Mouse (Mus musculus) midbrain, embryonic 16.5 days (tissue): Measurements from ENCODE around the gene Slc1a1. TPM values are rescaled to one million over a fixed set of nuclear protein-coding genes. Genes with fewer than 3 reads are reported as not detected.

Source experiments
- ATAC-seq: fragments of 200-750 bp; cut with Nextera tagmentation; 2 replicates; pipeline ENCODE4 v1.8.0; 2017; ENCODE audit warnings: moderate TSS enrichment
- H3K27ac ChIP-seq: fragments of 300-500 bp; sonication (generic); 2 replicates; pipeline ENCODE4 v1.5.1; 2014; ENCODE audit warnings: mild to moderate bottlenecking, low read length, mixed read lengths
- H3K27me3 ChIP-seq: fragments of 300-500 bp; sonication (generic); 2 replicates; pipeline ENCODE4 v1.6.1; 2014; ENCODE audit warnings: low read depth, low read length, mixed read lengths; ENCODE audit not compliant: control insufficient read depth, insufficient read depth
- H3K36me3 ChIP-seq: fragments of 300-500 bp; sonication (generic); 2 replicates; pipeline ENCODE4 v1.6.1; 2014; ENCODE audit warnings: mild to moderate bottlenecking, low read length, moderate library complexity, mixed read lengths; ENCODE audit not compliant: control insufficient read depth, insufficient read depth
- H3K4me1 ChIP-seq: fragments of 300-500 bp; sonication (generic); 2 replicates; pipeline ENCODE4 v1.6.1; 2014; ENCODE audit warnings: mild to moderate bottlenecking, low read length, mixed read lengths; ENCODE audit not compliant: control insufficient read depth, insufficient read depth
- H3K4me2 ChIP-seq: fragments of 300-500 bp; sonication (generic); 2 replicates; pipeline ENCODE4 v1.6.1; 2014; ENCODE audit warnings: mild to moderate bottlenecking, low read length, mixed read lengths
- H3K4me3 ChIP-seq: fragments of 300-500 bp; sonication (generic); 2 replicates; pipeline ENCODE4 v1.5.1; 2014; ENCODE audit warnings: low read depth, mild to moderate bottlenecking, low read length, moderate library complexity, mixed read lengths
- H3K9ac ChIP-seq: fragments of 300-500 bp; sonication (generic); 2 replicates; pipeline ENCODE4 v1.6.1; 2014; ENCODE audit warnings: low read depth, low read length, mixed read lengths
- H3K9me3 ChIP-seq: fragments of 300-500 bp; sonication (generic); replicated peaks from 2 replicates; pipeline ENCODE4 v1.6.1; 2014; ENCODE audit warnings: mild to moderate bottlenecking, low read length, mixed read lengths; ENCODE audit not compliant: control insufficient read depth, poor library complexity, severe bottlenecking
- WGBS: fragments of 180-500 bp; shearing (Covaris S2); extraction: QIAGEN DNeasy Blood & Tissue Kit; methylation state at CpG from one replicate; pipeline ENCODE4 v1.1.7; 2014; 5-methylcytosine and 5-hydroxymethylcytosine counted together
- polyA plus RNA-seq: library from polyadenylated mRNA; unstranded; fragments of >200 nt; fragmentation: Nextera tagmentation; extraction: Ambion mirVana; gene quantifications from 2 replicates; pipeline ENCODE4 v1.2.1, GENCODE M21; 2015

Slc1a1 gene
- polyA plus RNA-seq, 1 experiment from 2014 or later = 47.7 TPM

- no peaks in the 10 kb centered on the region for H3K36me3 ChIP-seq
- no peaks in the 10 kb centered on the region for H3K4me1 ChIP-seq
- 55% methylated on average over 2 of the region's 2 CpGs for WGBS
- no peaks in the 10 kb centered on the region for H3K27me3 ChIP-seq
- no peak overlapping the region for H3K4me2 ChIP-seq
- no peak overlapping the region for H3K9ac ChIP-seq
- no peak overlapping the region for H3K4me3 ChIP-seq
- no peaks in the 10 kb centered on the region for H3K9me3 ChIP-seq
- no peak overlapping the region for H3K27ac ChIP-seq
- ATAC-seq = no peak
Observed at GRCm38 (mm10) chr19:28807497-28807871, 27.4 kb upstream of the Slc1a1 start.

- H3K36me3 ChIP-seq = no peaks in the 10 kb centered on the region
- H3K4me3 ChIP-seq = no peak overlapping the region
- no peaks in the 10 kb centered on the region for H3K4me1 ChIP-seq
- no peaks in the 10 kb centered on the region for H3K27me3 ChIP-seq
- WGBS = 86% methylated on average over 4 of the region's 4 CpGs
- H3K9me3 ChIP-seq = no peaks in the 10 kb centered on the region; the same call in 1 of the 2 replicates
- no peak for ATAC-seq
- no peak overlapping the region for H3K27ac ChIP-seq
- H3K4me2 ChIP-seq = no peak overlapping the region
- no peak overlapping the region for H3K9ac ChIP-seq
Observed at GRCm38 (mm10) chr19:28818286-28818685, 16.6 kb upstream of the Slc1a1 start.

GRCm38 (mm10) chr19:28827697-28828328 is 7.0 kb upstream of the Slc1a1 start:
- Histone ChIP-seq H3K4me1 (peaks cover 5% of the 10 kb centered on the region), H3K9me3 (no peaks in the 10 kb centered on the region), H3K4me2 (peak overlapping the region; percentile 46), H3K4me3 (peak overlapping the region; percentile 23; the same call in 1 of the 2 replicates), H3K27ac (peak overlapping the region; percentile 44; the same call in 1 of the 2 replicates), H3K36me3 (no peaks in the 10 kb centered on the region), H3K27me3 (no peaks in the 10 kb centered on the region), H3K9ac (peak overlapping the region; percentile 52; the same call in 1 of the 2 replicates)
- 17% methylated on average over 15 of the region's 15 CpGs for WGBS
- ATAC-seq = peak; percentile 54; the same call in 1 of the 2 replicates

GRCm38 (mm10) chr19:28831324-28831723 is 3.5 kb upstream of the Slc1a1 start:
- Histone ChIP-seq H3K4me3 (no peak overlapping the region), H3K27me3 (no peaks in the 10 kb centered on the region), H3K36me3 (no peaks in the 10 kb centered on the region), H3K9me3 (no peaks in the 10 kb centered on the region), H3K4me1 (peaks cover 11% of the 10 kb centered on the region), H3K4me2 (no peak overlapping the region), H3K27ac (no peak overlapping the region), H3K9ac (no peak overlapping the region)
- ATAC-seq = no peak

- no peak overlapping the region for H3K4me3 ChIP-seq
- peaks cover 14% of the 10 kb centered on the region for H3K4me1 ChIP-seq
- H3K36me3 ChIP-seq = no peaks in the 10 kb centered on the region
- H3K9ac ChIP-seq = no peak overlapping the region
- H3K27me3 ChIP-seq = no peaks in the 10 kb centered on the region
- ATAC-seq = no peak
- WGBS = 91% methylated on average over 3 of the region's 3 CpGs
- H3K4me2 ChIP-seq = no peak overlapping the region
- H3K27ac ChIP-seq = no peak overlapping the region
- H3K9me3 ChIP-seq = no peaks in the 10 kb centered on the region
Observed at GRCm38 (mm10) chr19:28832605-28833004, 2.2 kb upstream of the Slc1a1 start.

- ATAC-seq = peak; percentile 57
- H3K27me3 ChIP-seq = no peaks in the 10 kb centered on the region
- H3K9me3 ChIP-seq = no peaks in the 10 kb centered on the region
- no peaks in the 10 kb centered on the region for H3K36me3 ChIP-seq
- H3K9ac ChIP-seq = peak overlapping the region; percentile 84
- whole genome bisulfite sequencing = 9% methylated on average over 10 of the region's 10 CpGs
- peak overlapping the region; percentile 70 for H3K4me3 ChIP-seq
- peak overlapping the region; percentile 74 for H3K4me2 ChIP-seq
- H3K27ac ChIP-seq = peak overlapping the region; percentile 84
- H3K4me1 ChIP-seq = peaks cover 9% of the 10 kb centered on the region; the same call in 1 of the 2 replicates
Observed at GRCm38 (mm10) chr19:28834388-28834787, 461 bp upstream of the Slc1a1 start.

GRCm38 (mm10) chr19:28835500-28835864 is 633 bp downstream of the Slc1a1 start:
- peak overlapping the region; percentile 74 for H3K4me2 ChIP-seq
- peaks cover 9% of the 10 kb centered on the region; the same call in 1 of the 2 replicates for H3K4me1 ChIP-seq
- H3K36me3 ChIP-seq = no peaks in the 10 kb centered on the region
- peak; percentile 59 for ATAC-seq
- no peaks in the 10 kb centered on the region for H3K9me3 ChIP-seq
- H3K27ac ChIP-seq = peak overlapping the region; percentile 84
- no peaks in the 10 kb centered on the region for H3K27me3 ChIP-seq
- H3K9ac ChIP-seq = peak overlapping the region; percentile 84
- WGBS = 8% methylated on average over 9 of the region's 9 CpGs
- peak overlapping the region; percentile 70 for H3K4me3 ChIP-seq

GRCm38 (mm10) chr19:28836116-28836515 is 1.3 kb downstream of the Slc1a1 start:
- ATAC-seq = 0 out of 2 replicates have a peak, but pooled peaks have one; percentile 8
- Histone ChIP-seq H3K4me1 (peaks cover 9% of the 10 kb centered on the region; the same call in 1 of the 2 replicates), H3K36me3 (no peaks in the 10 kb centered on the region), H3K27me3 (no peaks in the 10 kb centered on the region), H3K4me2 (peak overlapping the region; percentile 74), H3K9me3 (no peaks in the 10 kb centered on the region), H3K9ac (peak overlapping the region; percentile 84), H3K4me3 (peak overlapping the region; percentile 70), H3K27ac (no peak overlapping the region)
- WGBS = 69% methylated on average over 3 of the region's 3 CpGs

GRCm38 (mm10) chr19:28836651-28837410 is 2.0 kb downstream of the Slc1a1 start:
- Histone ChIP-seq H3K27me3 (no peaks in the 10 kb centered on the region), H3K4me2 (peak overlapping the region; percentile 74), H3K36me3 (no peaks in the 10 kb centered on the region), H3K9me3 (no peaks in the 10 kb centered on the region), H3K4me3 (no peak overlapping the region), H3K4me1 (peaks cover 9% of the 10 kb centered on the region; the same call in 1 of the 2 replicates), H3K27ac (no peak overlapping the region), H3K9ac (no peak overlapping the region)
- ATAC-seq = no peak
- 76% methylated on average over 11 of the region's 11 CpGs for WGBS
